Mouse (Mus musculus) MEL (cell line): ENCODE measurements around the gene Hs6st3. TPM values are rescaled to one million over a fixed set of nuclear protein-coding genes. Genes with fewer than 3 reads are reported as not detected.

Experiments
- DNase-seq: peaks from one replicate; pipeline ENCODE4 v3.0.0; 2011; ENCODE audit warnings: low read depth, low spot score
- H3K27ac ChIP-seq: 2 replicates; pipeline ENCODE4 v1.5.1; 2012; ENCODE audit warnings: low read depth, mild to moderate bottlenecking, control low read depth, low read length, moderate library complexity; ENCODE audit not compliant: control insufficient read depth
- H3K27me3 ChIP-seq, 2 experiments: fragments of 150-350 bp in 1 of 2; sonication (generic) in 1 of 2; 2 replicates each; pipeline ENCODE4 v1.6.1; 2012; ENCODE audit warnings: low read length in 2 of 2, mild to moderate bottlenecking in 2 of 2, improper control_type of control experiment in 1 of 2, moderate library complexity in 1 of 2; ENCODE audit not compliant: insufficient read depth in 2 of 2, control insufficient read depth in 1 of 2
- H3K36me3 ChIP-seq, 2 experiments: 2 replicates each; pipeline ENCODE4 v1.6.1; 2012 to 2014; ENCODE audit warnings: low read length in 2 of 2, improper control_type of control experiment in 1 of 2, inconsistent platforms in 1 of 2, mild to moderate bottlenecking in 1 of 2; ENCODE audit not compliant: insufficient read depth in 2 of 2, control insufficient read depth in 1 of 2
- H3K4me1 ChIP-seq, 2 experiments: fragments of 150-350 bp in 1 of 2; sonication (generic) in 1 of 2; 2 replicates each; pipeline ENCODE4 v1.6.1; 2012; ENCODE audit warnings: low read length in 2 of 2, improper control_type of control experiment in 1 of 2, mild to moderate bottlenecking in 1 of 2; ENCODE audit not compliant: insufficient read depth in 2 of 2, control insufficient read depth in 1 of 2
- H3K4me3 ChIP-seq, 2 experiments: fragments of 150-350 bp in 1 of 2; sonication (generic) in 1 of 2; 2 replicates each; pipeline ENCODE4 v1.5.1; 2012; ENCODE audit warnings: low read depth in 2 of 2, low read length in 2 of 2, mild to moderate bottlenecking in 2 of 2, moderate library complexity in 2 of 2, control low read depth in 1 of 2, improper control_type of control experiment in 1 of 2; ENCODE audit not compliant: control insufficient read depth in 1 of 2, insufficient read depth in 1 of 2
- H3K79me2 ChIP-seq: 2 replicates; pipeline ENCODE4 v1.6.1; 2012; ENCODE audit warnings: mild to moderate bottlenecking, low read length, moderate library complexity; ENCODE audit not compliant: control insufficient read depth, poor library complexity, insufficient read depth
- H3K9ac ChIP-seq: 2 replicates; pipeline ENCODE4 v1.6.1; 2012; ENCODE audit warnings: low read depth, mild to moderate bottlenecking, control low read depth, low read length, moderate library complexity; ENCODE audit not compliant: control insufficient read depth, poor library complexity, severe bottlenecking
- H3K9me3 ChIP-seq: fragments of 150-350 bp; sonication (generic); replicated peaks from 2 replicates; pipeline ENCODE4 v1.6.1; 2012; ENCODE audit warnings: mild to moderate bottlenecking, low read length, improper control_type of control experiment, moderate library complexity; ENCODE audit not compliant: insufficient read depth
- CHD1 ChIP-seq: IDR thresholded peaks from 2 replicates; pipeline ENCODE4 v1.6.1; 2012; ENCODE audit warnings: low read depth, mild to moderate bottlenecking, inconsistent platforms, low read length, improper control_type of control experiment
- CHD2 ChIP-seq: IDR thresholded peaks from 2 replicates; pipeline ENCODE4 v1.6.1; 2011; ENCODE audit warnings: low read length, improper control_type of control experiment
- EP300 ChIP-seq, 2 experiments: IDR thresholded peaks; 2 replicates each; pipeline ENCODE4 v1.6.1; 2011; ENCODE audit warnings: improper control_type of control experiment in 2 of 2, low read length in 2 of 2, low read depth in 1 of 2, mild to moderate bottlenecking in 1 of 2
- ETS1 ChIP-seq: IDR thresholded peaks from 2 replicates; pipeline ENCODE4 v1.6.1; 2012; ENCODE audit warnings: low read depth, mild to moderate bottlenecking, inconsistent platforms, low read length, improper control_type of control experiment, moderate library complexity
- GABPA ChIP-seq: IDR thresholded peaks from 2 replicates; pipeline ENCODE4 v1.6.1; 2012; ENCODE audit warnings: low read depth, mild to moderate bottlenecking, inconsistent platforms, low read length, improper control_type of control experiment, moderate library complexity
- JUND ChIP-seq: IDR thresholded peaks from 2 replicates; pipeline ENCODE4 v1.6.1; 2011; ENCODE audit warnings: low read depth, mild to moderate bottlenecking, improper control_type of control experiment, low read length
- MAFK ChIP-seq: IDR thresholded peaks from 2 replicates; pipeline ENCODE4 v1.6.1; 2011; ENCODE audit warnings: low read depth, mild to moderate bottlenecking, low read length, improper control_type of control experiment, borderline replicate concordance
- MAZ ChIP-seq: IDR thresholded peaks from 2 replicates; pipeline ENCODE4 v1.6.1; 2012; ENCODE audit warnings: low read depth, mild to moderate bottlenecking, inconsistent platforms, low read length, improper control_type of control experiment
- MEF2A ChIP-seq: IDR thresholded peaks from 2 replicates; pipeline ENCODE4 v1.6.1; 2014; ENCODE audit warnings: low read depth, mild to moderate bottlenecking, inconsistent platforms, low read length, improper control_type of control experiment; ENCODE audit not compliant: poor library complexity, insufficient replicate concordance, severe bottlenecking; ENCODE audit errors: extremely low read depth
- MYB ChIP-seq: IDR thresholded peaks from 2 replicates; pipeline ENCODE4 v1.6.1; 2011; ENCODE audit warnings: mild to moderate bottlenecking, low read depth, low read length, improper control_type of control experiment
- MYC ChIP-seq: IDR thresholded peaks from 2 replicates; pipeline ENCODE4 v1.6.1; 2011; ENCODE audit warnings: low read depth, mild to moderate bottlenecking, low read length, improper control_type of control experiment, moderate library complexity
- NELFE ChIP-seq: IDR thresholded peaks from 2 replicates; pipeline ENCODE4 v1.6.1; 2011; ENCODE audit warnings: low read depth, low read length, improper control_type of control experiment
- NRF1 ChIP-seq: IDR thresholded peaks from 2 replicates; pipeline ENCODE4 v1.6.1; 2014; ENCODE audit warnings: low read depth, mild to moderate bottlenecking, inconsistent platforms, low read length, improper control_type of control experiment, moderate library complexity; ENCODE audit not compliant: poor library complexity, insufficient read depth, severe bottlenecking
- POLR2A ChIP-seq, 2 experiments: IDR thresholded peaks; 2 replicates each; pipeline ENCODE4 v1.6.1; 2011 to 2012; ENCODE audit warnings: low read length in 2 of 2, mild to moderate bottlenecking in 2 of 2, control low read depth in 1 of 2, improper control_type of control experiment in 1 of 2, low read depth in 1 of 2, moderate library complexity in 1 of 2; ENCODE audit not compliant: control insufficient read depth in 1 of 2, insufficient read depth in 1 of 2, poor library complexity in 1 of 2
- POLR2AphosphoS5 ChIP-seq: IDR thresholded peaks from 2 replicates; pipeline ENCODE4 v1.6.1; 2012; ENCODE audit warnings: low read depth, borderline replicate concordance, mild to moderate bottlenecking, inconsistent platforms, low read length, moderate library complexity, mixed read lengths
- RAD21 ChIP-seq: IDR thresholded peaks from 2 replicates; pipeline ENCODE4 v1.6.1; 2011; ENCODE audit warnings: mild to moderate bottlenecking, low read depth, low read length, improper control_type of control experiment
- TAL1 ChIP-seq: IDR thresholded peaks from 2 replicates; pipeline ENCODE4 v1.6.1; 2012; ENCODE audit warnings: mild to moderate bottlenecking, inconsistent platforms, low read length, moderate library complexity, mixed read lengths
- ZKSCAN1 ChIP-seq: IDR thresholded peaks from 2 replicates; pipeline ENCODE4 v1.6.1; 2012; ENCODE audit warnings: low read depth, mild to moderate bottlenecking, inconsistent platforms, low read length, improper control_type of control experiment, moderate library complexity
- ZNF384 ChIP-seq: IDR thresholded peaks from 2 replicates; pipeline ENCODE4 v1.6.1; 2012; ENCODE audit warnings: low read depth, mild to moderate bottlenecking, inconsistent platforms, low read length, improper control_type of control experiment
- polyA plus RNA-seq, 2 experiments: library from polyadenylated mRNA; stranded (reverse) in 1 of 2; unstranded in 1 of 2; fragments of >175 nt in 1 of 2; fragments of >200 nt in 1 of 2; gene quantifications; 2 replicates each; pipeline versions ENCODE4 v1.2.1 to v1.2.4; 2012; ENCODE audit warnings: low replicate concordance in 2 of 2, low read depth in 1 of 2; ENCODE audit not compliant: insufficient read length in 2 of 2, insufficient read depth in 1 of 2, missing spikeins in 1 of 2
- total RNA-seq: library from RNA; depleted of rRNA; stranded (reverse); fragments of 300-350 nt; gene quantifications from 2 replicates; pipeline ENCODE4 v1.2.3, GENCODE M21; 2012

Gene Hs6st3
- total and polyA plus RNA-seq, 3 experiments, result not detected

DNA sequence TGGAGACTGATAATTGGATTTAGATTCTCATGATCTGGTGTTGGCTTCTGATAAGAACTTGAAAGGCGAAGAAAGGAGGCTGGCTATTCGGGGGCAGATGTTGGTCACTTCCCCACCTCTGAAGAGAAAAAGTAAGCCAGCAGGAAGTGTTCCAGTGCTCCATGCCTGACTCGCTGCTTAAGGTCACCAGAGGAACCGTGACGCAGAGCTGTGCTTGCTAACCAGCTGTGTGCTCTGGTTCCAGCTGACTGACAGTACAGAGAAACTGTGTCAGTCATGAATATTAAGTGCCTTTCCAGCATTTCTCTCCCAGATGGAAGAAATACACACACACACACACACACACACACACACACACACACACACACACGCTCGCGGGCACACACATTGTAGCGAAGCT is 694.8 kb downstream of the Hs6st3 start:
- Histone ChIP-seq H3K9me3 (no peaks in the 10 kb centered on the region), H3K79me2 (no peaks in the 10 kb centered on the region)

DNA sequence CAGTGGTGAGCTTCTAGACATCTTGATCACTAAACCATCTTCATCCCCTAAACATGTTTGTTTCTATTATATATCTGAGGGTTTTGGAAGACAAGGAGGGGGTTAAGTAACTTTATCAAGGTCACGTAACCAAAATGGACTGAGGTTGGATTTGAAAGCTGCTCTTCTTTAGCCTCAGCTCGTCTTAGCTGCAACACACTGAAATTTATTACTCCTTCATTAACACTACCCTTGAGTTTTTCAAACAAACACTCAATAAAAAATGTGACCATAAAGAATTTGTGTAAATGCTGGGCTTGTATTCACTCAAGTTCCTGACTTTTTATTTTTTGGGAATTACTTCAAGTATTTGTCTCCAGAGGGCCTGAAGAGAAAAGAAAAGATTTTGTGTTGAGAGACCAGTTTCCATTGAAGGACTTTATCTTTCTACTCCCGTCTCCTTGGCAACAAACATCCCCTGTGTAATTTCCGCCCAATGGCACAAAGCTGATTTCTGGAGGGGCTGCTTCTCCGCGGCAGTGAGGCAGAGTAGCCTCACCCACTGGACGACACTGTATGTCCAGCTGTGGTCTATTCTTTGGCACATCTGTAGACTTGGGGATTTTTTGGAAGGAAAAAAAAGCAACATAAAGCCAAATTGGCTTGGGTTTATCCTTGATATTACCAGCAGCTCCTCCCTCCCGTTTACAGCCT is 696.0 kb downstream of the Hs6st3 start:
- TF ChIP-seq CHD2 (no peak), MYC (no peak), TAL1 (no peak), NELFE (no peak), ETS1 (no peak), CHD1 (no peak), POLR2AphosphoS5 (no peak), GABPA (no peak), JUND (no peak), POLR2A (IDR thresholded peaks at IDR 0.05; ENCODE audit: control insufficient read depth in 1 of 2, insufficient read depth in 1 of 2, low read depth in 1 of 2, low read length in 2 of 2, poor library complexity in 1 of 2) (no peak), ZKSCAN1 (no peak), MEF2A (no peak), MYB (no peak), MAFK (no peak), MAZ (no peak), EP300 (IDR thresholded peaks at IDR 0.05; ENCODE audit: low read depth in 1 of 2, low read length in 2 of 2) (no peak), ZNF384 (no peak)
- no peak overlapping the region for H3K27ac ChIP-seq
- H3K9ac ChIP-seq, result no peak overlapping the region
- no peaks in the 10 kb centered on the region for H3K79me2 ChIP-seq
- H3K9me3 ChIP-seq, result no peaks in the 10 kb centered on the region
- no peak for DNase-seq
- H3K27me3 ChIP-seq, result no peaks in the 10 kb centered on the region
- H3K4me3 ChIP-seq, result no peak overlapping the region
- H3K4me1 ChIP-seq, result no peaks in the 10 kb centered on the region
- H3K36me3 ChIP-seq, result no peaks in the 10 kb centered on the region

More for the DNA sequence above, 694.8 kb downstream of the Hs6st3 start:
- H3K27ac ChIP-seq, result no peak overlapping the region
- H3K27me3 ChIP-seq, result no peaks in the 10 kb centered on the region
- DNase-seq, result no peak
- no peak overlapping the region for H3K9ac ChIP-seq
- H3K36me3 ChIP-seq, result no peaks in the 10 kb centered on the region
- no peaks in the 10 kb centered on the region for H3K4me1 ChIP-seq
- no peak for TF ChIP-seq NRF1
- TF ChIP-seq RAD21, result no peak
- H3K4me3 ChIP-seq, result no peak overlapping the region
